Mouse (Mus musculus): ENCODE data around the gene Mapk13.
"Not testable (repeated sequence)": the region's sequence is repeated elsewhere in the genome, so short reads cannot be mapped to it uniquely, and the experiment has no call there.

Mapk13 gene

DNA sequence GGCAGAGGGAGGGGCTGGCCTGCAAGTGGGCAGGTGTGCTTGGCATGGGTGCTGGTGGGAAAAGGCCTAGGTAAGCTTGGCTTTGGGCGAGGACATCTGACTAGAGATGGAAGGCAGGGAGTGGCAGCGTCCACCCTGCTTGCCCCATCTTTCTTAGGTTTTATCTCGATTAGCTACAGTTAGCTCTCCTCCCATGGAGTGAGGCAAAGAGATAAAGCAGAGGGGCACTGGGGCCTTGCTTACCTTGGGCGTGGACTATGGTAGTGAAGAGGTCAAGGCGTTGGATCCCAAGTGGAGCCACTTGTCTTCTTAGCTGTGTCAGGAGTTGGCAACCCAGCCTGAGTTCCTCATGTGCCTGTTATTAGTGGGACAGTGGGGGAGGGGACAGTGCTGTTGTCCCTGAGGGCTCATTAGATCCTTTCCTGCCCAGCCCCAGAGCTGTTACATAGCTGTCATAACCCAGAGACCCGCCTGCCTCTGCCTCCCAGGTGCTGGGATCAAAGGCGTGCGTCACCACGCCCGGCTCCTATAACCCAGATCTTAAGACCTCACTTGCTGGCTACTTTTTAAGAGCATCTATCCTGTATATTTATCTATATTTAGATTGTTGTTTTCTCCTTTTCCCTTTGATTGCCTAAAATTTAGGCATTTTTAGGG lies 40.2 kb downstream of the Mapk13 start:
- no peak for DNase-seq (ENCODE audit: inconsistent age in 2 of 2, low spot score in 1 of 2)

DNA sequence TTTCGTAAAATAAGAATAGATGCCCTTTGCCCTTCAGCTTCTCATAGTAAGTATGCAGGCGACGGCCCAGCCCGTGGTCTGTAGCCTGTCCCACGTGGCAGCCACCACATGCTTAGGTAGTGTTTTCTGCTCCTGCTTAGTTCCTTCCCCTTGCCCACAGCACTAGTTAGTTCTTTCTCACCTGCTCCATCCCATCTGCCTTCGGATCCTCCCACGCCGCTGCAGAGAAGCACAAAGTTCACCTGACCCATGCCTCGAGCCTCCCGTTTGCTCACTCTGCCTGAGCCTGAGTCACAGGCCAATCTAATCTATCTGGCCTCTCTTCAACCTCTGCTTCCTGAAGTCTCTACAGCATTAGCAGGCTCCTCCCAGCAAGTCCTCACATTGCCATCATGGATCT lies 43.2 kb downstream of the Mapk13 start:
- DNase-seq (ENCODE audit: inconsistent age in 2 of 2, low spot score in 1 of 2): no peak

DNA sequence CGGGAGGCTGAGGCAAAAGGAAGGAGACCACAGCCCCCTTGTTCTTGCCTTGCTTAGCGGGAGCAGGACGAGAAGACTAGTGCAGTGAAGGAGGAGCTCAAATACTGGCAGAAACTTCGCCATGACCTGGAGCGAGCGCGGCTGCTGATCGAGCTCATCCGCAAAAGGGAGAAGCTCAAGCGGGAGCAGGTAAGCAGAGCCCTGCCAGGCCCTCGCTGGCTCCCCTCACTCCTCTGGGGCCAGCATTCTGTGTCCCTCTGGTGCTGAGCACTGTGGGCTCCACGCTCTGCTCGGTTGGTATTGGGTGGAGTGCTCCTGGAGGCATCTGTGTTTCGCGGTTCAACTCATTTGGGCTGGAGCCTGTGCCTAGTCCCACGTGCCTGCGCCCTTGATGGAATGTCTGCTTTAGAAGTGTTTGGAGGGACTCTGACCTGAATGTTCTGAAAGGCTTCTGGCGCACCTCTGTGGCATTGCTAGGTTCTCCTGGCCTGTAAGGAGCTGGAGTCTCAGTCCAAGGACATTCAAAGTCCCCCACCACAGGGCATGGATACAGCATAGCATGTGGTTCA lies 45.5 kb downstream of the Mapk13 start:
- no peak for DNase-seq (ENCODE audit: inconsistent age in 2 of 2, low spot score in 1 of 2)

DNA sequence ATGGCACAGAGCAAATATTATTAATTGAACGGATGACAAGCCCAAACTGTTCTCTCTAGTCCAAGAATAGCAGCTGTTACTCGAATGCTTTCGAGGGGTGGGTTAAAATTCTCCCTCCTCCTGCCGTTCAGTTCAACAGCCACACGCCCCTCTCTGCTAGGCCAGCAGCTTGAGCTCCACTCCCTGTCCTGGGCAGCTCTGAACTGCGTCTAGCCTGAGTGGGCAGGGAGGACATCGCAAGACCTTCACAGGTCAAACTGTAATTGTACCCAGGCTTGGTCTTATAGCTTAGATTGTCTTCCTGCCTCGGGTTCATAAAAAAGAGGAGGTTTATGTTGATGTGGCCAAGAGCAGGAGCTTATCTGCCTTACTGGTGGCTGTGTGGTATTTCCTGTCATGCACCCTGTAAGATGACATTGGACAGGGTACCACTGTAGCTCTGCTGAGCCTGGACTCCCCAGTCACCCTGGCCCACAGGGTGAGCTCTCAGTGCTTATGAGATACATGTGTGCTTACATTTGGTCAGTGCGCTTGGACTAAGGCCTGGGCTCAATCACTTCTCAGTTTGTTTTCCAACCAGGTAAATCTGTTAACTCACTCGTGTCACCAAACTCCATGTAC lies 46.4 kb downstream of the Mapk13 start:
- no peak for DNase-seq (ENCODE audit: inconsistent age in 2 of 2, low spot score in 1 of 2)

DNA sequence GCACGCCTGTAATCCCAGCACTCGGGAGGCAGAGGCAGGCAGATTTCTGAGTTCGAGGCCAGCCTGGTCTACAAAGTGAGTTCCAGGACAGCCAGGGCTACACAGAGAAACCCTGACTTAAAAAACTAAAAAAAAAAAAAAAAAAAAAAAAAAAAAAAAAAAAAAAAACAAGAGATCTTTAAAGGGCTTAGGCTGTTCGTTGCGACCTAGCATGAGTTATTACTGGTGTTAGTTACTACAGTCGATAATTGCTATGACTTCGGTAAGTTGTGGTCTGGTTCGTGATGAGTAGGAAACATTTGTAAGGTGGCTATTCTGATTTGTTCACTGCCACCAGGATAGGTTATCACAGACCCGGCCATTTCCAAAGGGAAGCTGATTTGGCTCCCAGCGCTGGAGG lies 47.2 kb downstream of the Mapk13 start:
- not testable (repeated sequence) for DNase-seq (ENCODE audit: inconsistent age in 2 of 2, low spot score in 1 of 2)

DNA sequence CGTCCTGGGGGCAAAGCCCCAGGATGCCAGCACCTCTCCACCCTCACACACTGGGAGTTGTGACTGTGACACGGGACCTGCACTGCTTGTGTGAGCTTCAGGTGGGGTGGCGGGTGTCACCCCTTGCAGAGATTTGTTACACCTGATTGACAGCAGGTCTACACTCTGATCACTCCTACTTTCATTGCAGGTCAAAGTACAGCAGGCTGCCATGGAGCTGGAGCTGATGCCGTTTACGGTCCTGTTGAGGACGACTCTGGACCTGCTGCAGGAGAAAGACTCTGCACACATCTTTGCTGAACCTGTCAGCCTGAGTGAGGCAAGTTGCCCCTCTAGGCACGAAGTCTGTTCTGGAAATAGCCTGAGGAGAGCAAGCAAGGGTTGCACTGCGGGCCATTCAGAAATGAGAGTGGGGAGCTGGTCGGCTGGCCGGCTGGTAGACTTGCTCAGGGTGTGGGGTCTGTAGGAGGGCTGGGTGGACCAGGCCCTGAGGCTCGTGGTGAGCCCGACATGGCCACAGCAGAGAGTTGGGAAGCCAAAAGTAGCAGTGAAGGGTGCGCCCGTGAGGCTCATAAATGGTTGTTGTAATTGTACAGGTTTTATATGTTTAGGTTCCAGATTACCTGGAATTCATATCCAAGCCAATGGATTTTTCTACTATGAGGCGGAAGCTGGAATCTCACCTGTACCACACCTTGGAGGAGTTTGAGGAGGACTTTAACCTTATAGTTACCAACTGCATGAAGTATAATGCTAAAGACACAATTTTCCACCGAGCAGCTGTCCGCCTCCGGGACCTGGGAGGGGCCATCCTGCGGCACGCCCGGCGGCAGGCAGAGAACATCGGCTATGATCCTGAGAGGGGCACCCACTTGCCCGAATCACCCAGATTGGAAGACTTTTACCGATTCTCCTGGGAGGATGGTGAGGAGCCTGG lies 48.0 kb downstream of the Mapk13 start:
- DNase-seq (ENCODE audit: inconsistent age in 2 of 2, low spot score in 1 of 2): no peak

DNA sequence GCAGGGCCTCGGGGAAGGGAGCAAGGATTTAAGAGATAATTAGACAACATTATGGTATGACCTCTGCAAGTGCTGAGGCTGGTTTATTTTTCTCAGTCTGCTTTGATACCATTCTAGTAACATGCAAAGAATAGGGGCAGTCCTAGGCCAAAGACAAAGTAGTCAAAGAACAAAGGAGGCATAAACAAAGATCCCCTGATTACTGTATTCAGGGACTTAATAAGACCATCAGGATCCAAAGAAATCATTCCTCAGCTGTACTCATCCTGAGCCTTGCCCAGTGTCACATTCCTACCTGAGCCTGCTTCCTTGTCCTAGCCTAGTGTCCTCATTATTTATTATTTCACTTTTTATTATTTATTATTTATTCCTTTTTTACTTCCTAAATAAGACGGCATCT lies 51.1 kb downstream of the Mapk13 start:
- DNase-seq (ENCODE audit: inconsistent age in 2 of 2, low spot score in 1 of 2): no peak

DNA sequence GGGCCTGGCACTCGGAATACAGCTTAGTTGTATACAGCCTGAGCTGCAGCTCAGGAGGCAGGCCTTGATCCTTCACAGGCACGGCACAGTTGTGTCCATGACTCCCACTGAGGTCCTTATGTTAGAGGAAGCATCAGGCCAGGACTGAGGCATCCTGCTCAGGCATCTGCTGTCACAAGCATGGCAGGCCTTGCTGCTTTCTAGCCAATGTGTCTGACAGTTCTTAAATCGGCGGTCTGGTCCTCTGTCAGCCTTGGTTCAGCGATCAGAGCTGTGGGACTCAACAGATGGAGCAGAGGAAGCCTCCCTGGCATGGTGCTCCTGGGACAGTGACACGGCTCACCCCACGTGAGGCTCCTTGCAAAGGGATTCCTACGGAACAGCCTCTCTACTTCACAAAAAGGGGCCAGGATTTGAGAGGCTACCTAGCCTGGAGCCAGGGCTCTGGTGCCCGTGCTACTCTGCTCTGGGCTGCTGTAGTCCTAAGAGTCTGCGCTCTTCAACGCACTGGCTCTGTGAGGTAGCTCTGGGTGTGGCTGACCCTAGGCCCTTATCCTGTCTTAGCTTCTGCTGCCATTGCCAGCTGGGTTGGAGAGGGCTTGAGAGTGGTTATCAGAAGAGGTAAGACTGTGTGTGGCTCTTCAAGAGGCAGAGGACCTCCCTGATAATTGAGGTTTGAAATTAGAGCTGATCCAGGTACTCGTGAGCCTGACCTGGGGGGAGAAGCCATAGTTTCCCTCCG lies 54.1 kb downstream of the Mapk13 start:
- DNase-seq (ENCODE audit: inconsistent age in 2 of 2, low spot score in 1 of 2): no peak

DNA sequence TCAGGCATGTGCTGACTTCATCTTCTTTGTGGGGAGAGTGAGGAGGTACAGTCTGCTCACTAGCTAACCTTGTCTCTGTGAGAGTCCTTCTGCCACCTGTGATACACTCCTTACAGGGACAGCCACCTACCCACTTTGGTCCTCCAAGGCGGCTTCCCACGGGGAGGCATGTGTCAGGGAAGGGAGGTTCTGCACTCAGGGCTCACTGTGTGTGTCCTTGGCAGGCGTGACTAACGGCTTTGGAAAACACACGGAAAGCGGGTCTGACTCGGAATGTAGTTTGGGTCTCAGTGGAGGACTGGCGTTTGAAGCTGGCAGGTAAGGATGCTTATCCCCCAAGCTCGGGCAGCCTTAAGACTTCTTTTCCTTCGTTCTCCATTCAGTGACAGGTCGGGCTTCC lies 54.7 kb downstream of the Mapk13 start:
- DNase-seq (ENCODE audit: inconsistent age in 2 of 2, low spot score in 1 of 2): peak in 1 of 2 experiments; percentile 63

DNA sequence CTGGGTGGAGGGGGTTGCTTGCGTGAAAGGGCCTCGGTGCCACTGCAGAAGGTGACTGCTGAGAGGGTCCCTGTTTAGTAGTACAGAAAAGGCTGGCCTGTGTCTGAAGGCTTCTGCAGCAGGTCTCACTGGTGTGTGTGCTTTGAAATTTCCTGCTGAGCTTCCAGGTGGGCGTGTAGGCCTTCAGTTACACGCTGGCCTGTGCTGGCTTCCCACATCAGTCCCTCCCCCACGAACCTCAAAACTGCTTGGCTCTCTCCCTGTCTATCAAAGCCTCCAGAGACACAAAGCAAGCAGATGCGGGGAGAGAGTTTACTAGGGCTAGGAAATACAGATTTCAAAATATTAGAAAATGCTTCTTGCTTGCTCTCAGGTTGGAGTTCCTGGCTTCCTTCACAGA lies 55.8 kb downstream of the Mapk13 start:
- DNase-seq (ENCODE audit: inconsistent age in 2 of 2, low spot score in 1 of 2): no peak

DNA sequence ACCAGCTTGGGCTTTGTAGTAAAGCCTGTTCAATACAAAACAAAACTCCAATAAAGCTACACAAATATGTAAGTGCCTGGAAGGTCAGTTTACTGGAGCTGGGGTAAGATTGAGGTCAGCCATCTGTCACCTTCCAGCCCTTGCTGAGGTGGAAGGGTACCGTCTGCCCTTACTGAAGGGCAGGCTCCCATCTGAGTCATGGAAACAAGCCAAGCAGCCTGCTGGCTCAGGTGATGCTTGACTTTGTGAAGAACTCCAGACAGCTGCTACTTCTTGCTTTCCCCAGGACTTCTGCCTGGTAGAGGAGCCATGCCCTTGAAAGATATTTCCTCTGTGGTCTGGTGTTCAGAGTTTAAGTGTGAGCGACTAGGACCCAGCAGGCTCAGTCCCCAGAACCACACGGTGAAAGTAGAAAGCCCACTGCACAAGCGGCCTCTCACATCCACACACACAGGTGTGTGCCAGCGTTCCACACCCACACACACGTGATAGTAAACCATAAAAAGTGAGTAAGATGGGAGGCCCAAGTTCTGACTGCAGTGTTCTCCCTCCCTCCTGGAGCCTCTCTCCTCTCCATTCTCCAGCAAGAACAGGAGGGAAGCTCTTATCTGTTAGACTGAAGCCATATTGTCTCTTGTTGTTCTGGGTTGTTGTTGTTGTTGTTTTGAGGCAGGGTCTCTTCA lies 56.4 kb downstream of the Mapk13 start:
- DNase-seq (ENCODE audit: inconsistent age in 2 of 2, low spot score in 1 of 2): no peak

DNA sequence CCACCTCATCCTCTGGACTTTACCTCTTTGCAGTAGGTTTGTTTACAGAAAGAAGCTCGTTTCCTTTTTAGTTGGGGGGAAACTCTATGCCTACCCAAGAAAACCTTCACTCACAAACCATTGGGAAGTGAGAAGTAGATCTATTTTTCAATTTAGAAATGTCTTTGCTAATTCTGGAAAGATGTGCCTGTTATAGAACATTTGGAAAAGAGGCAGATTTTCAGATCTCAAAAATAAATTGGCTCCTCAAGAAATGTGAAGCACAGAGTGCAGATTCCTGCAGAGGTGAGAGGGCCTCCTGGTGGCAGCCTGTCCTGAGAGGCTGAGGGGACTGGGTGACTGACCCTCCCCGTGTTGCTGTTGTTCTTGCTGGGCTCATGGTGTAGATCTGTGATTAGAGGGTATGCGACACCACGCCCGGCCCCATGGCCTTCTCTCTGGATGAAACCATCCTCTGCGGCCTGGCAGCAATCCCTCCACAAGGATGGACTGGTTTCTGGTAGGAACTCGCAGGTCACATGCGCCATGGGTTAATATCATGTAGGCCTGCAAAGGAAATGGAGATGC lies 58.7 kb downstream of the Mapk13 start:
- no peak for DNase-seq (ENCODE audit: inconsistent age in 2 of 2, low spot score in 1 of 2)

DNA sequence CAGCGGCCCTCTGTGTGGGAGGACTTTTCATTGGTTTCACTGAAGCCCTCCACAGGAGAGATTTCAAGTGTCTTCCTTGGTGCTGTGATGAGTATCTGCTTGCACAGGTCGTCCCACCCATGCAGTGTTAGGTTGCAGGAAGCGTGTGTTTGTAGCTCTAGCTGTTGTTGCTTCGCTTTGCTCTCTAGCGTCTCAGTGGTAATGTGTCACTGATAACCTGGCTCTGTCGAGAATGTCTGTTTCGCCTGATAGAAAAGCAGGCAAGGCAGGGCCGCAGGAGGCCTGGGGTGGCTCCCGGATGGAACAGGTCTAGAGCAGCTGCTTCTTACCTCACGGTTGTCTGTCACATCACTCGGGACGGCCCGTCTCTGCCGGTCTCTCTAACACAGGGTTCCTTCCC lies 60.0 kb downstream of the Mapk13 start:
- no peak for DNase-seq (ENCODE audit: inconsistent age in 2 of 2, low spot score in 1 of 2)
